Mouse (Mus musculus): Measurements from ENCODE around the gene Gpr45.
"Not testable (repeated sequence)": the region's sequence is repeated elsewhere in the genome, so short reads cannot be mapped to it uniquely, and the experiment has no call there.

Gpr45 gene

GRCm38 (mm10) chr1:42952734-42953481 lies at the start of gene Gpr45:
Gene Gpr45 (plus strand): TSS chr1:42952872.
- in situ Hi-C loops (cut with MboI, MseI), result loop anchor here (10.0 kb wide), 1 partner anchor 238 kb away; no protein-coding TSS in a partner anchor

GRCm38 (mm10) chr1:42905148-42905547 lies 47.5 kb upstream of the Gpr45 start:
- in situ Hi-C loops (cut with MboI, MseI), result no loop called here

GRCm38 (mm10) chr1:42906696-42907095 lies 46.0 kb upstream of the Gpr45 start:
- in situ Hi-C loops (cut with MboI, MseI), result no loop called here

GRCm38 (mm10) chr1:42907153-42907552 lies 45.5 kb upstream of the Gpr45 start:
- in situ Hi-C loops (cut with MboI, MseI), result no loop called here

GRCm38 (mm10) chr1:42915062-42915461 lies 37.6 kb upstream of the Gpr45 start:
- in situ Hi-C loops (cut with MboI, MseI), result no loop called here

GRCm38 (mm10) chr1:42916719-42917118 lies 36.0 kb upstream of the Gpr45 start:
- in situ Hi-C loops (cut with MboI, MseI), result no loop called here

- in situ Hi-C loops (cut with MboI, MseI), result no loop called here
Observed at GRCm38 (mm10) chr1:42917908-42918307, 34.8 kb upstream of the Gpr45 start.

GRCm38 (mm10) chr1:42923924-42924323 lies 28.7 kb upstream of the Gpr45 start:
- in situ Hi-C loops (cut with MboI, MseI), result no loop called here

GRCm38 (mm10) chr1:42933613-42934012 lies 19.1 kb upstream of the Gpr45 start:
- in situ Hi-C loops (cut with MboI, MseI), result no loop called here

- in situ Hi-C loops (cut with MboI, MseI), result no loop called here
Observed at GRCm38 (mm10) chr1:42948486-42948885, 4.2 kb upstream of the Gpr45 start.

GRCm38 (mm10) chr1:42953482-42953822 lies 780 bp downstream of the Gpr45 start:
- in situ Hi-C loops (cut with MboI, MseI), result loop anchor here (10.0 kb wide), 1 partner anchor 239 kb away; no protein-coding TSS in a partner anchor

GRCm38 (mm10) chr1:42956828-42957227 lies 4.2 kb downstream of the Gpr45 start:
- in situ Hi-C loops (cut with MboI, MseI), result loop anchor here (10.0 kb wide), 1 partner anchor 242 kb away; no protein-coding TSS in a partner anchor

- in situ Hi-C loops (cut with MboI, MseI), result no loop called here
Observed at GRCm38 (mm10) chr1:42983082-42983771, 30.6 kb downstream of the Gpr45 start.

GRCm38 (mm10) chr1:42984119-42984518 lies 31.4 kb downstream of the Gpr45 start:
- in situ Hi-C loops (cut with MboI, MseI), result no loop called here

- in situ Hi-C loops (cut with MboI, MseI), result no loop called here
Observed at GRCm38 (mm10) chr1:42988996-42989395, 36.3 kb downstream of the Gpr45 start.

GRCm38 (mm10) chr1:43006051-43006514 lies 53.4 kb downstream of the Gpr45 start:
- in situ Hi-C loops (cut with MboI, MseI), result loop anchor here (10.0 kb wide), 1 partner anchor 1329 kb away; no protein-coding TSS in a partner anchor

GRCm38 (mm10) chr1:43006524-43006923 lies 53.9 kb downstream of the Gpr45 start:
- in situ Hi-C loops (cut with MboI, MseI), result loop anchor here (10.0 kb wide), 1 partner anchor 1328 kb away; no protein-coding TSS in a partner anchor

- in situ Hi-C loops (cut with MboI, MseI), result no loop called here
Observed at GRCm38 (mm10) chr1:43010461-43010860, 57.8 kb downstream of the Gpr45 start.

GRCm38 (mm10) chr1:43015153-43015685 lies 62.5 kb downstream of the Gpr45 start:
- in situ Hi-C loops (cut with MboI, MseI), result not testable (repeated sequence)

- in situ Hi-C loops (cut with MboI, MseI), result no loop called here
Observed at GRCm38 (mm10) chr1:43036014-43036413, 83.3 kb downstream of the Gpr45 start.

GRCm38 (mm10) chr1:43042271-43042670 lies 89.6 kb downstream of the Gpr45 start:
- in situ Hi-C loops (cut with MboI, MseI), result no loop called here

- in situ Hi-C loops (cut with MboI, MseI), result no loop called here
Observed at GRCm38 (mm10) chr1:43045204-43045982, 92.7 kb downstream of the Gpr45 start.
